Mouse (Mus musculus): ENCODE results near the gene Atxn7l1.

The Atxn7l1 gene

DNA sequence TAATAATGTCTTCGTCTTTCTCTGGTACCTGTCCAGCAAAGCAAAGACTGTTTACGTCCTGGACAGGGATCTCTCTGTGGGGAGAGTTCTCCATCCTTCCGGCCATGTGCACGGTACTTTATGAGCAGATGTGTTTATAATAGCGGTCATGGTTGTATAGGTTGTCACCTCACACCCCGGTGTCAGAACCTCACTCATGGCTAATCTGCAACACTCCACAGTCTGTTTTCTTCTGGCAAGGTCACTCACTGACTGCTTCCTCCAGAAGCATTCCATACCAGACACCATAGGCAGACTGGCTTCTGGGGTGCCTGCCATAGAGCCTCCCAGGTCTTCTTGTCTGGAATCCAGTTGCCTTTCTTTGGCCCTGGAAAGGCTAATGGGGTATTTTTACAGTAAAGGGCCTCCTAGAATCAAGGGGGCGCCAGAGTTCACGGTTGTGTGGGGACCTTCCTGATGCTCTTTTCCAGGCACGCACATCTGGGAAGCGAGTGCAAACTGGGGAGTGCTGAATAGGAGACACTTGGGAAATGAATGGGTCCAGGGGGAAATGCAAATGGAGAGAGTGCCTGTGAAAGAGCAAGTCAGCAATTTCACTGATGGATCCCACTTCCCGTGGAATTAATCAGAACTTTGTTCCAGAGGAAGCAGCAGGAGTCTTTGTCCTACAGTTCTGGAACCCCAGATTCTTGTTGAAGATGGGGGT lies 89.0 kb downstream of the Atxn7l1 start:
- no peak for DNase-seq

DNA sequence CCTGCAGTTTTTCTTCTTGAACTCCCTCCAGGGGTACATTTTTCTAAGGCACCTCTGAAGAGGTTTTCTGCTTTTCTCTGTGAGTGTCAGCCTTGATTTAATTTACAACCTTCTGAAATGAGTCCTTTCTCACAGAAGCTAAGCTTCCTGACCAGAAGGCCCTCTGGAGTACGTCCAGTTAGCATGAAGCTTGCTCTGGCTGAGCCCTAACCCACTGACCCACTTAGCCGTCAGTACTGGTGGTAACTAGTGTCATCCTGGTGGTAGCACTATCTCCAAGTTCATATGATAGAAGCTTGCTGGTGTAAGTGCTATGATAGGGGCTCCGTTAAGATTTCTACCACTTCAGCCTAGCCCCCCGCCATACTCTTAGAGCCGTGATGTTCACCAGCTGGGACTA lies 89.6 kb downstream of the Atxn7l1 start:
- no peak for DNase-seq

DNA sequence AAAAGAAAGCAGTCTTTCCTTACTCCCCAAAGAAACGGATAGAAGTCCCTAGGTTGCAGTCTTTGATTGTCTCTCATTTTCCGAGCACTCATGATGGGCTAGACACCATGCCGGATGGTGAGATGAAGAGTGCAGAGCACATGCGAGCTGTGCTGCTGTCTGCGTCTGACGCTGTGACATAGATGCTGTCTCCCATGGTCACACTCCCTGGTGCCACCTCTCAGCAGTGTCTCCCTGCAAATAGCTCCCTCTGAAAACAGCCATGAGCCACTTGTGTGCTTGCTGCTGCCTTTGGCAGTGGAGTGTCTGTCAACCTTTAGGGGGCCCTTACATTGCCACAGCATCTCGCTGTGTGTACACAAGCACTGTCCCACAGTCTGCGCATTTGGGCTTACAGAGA lies 95.2 kb downstream of the Atxn7l1 start:
- no peak for DNase-seq

DNA sequence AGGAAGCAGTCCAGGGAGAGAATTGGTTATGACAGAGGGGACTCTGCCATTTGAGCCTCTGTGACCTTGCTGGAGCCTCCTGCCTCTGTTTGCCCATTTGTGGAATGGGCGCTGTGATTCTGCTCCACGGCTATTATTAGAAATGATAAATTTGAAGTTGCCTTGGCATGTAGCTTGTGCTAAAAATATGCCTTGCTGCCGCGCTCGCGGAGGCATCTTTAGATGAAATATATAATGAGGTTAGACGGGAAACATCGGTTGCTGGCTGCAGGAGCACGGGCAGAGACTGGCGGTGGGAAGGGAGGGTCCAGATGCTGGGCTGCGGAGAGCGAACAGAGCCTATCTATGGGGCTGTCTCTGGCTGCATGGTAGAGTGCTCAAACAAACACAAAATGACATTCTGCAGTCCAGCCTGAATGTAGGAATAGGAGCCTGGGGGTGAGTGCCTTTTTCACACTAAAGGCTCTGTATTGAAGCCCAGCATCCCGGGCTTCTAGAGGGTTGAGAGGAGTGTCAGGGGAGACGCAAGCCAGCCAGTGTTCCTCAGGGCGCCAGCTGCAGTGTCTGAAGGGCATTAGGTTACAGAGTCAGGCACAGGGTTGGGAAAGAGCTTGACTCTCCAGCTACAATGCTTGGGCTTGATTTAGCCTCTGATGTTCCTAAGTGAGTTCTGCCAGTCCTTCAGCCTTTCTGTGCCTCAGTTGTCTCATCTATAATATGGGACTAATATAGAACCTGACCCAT lies 96.8 kb downstream of the Atxn7l1 start:
- no peak for DNase-seq

DNA sequence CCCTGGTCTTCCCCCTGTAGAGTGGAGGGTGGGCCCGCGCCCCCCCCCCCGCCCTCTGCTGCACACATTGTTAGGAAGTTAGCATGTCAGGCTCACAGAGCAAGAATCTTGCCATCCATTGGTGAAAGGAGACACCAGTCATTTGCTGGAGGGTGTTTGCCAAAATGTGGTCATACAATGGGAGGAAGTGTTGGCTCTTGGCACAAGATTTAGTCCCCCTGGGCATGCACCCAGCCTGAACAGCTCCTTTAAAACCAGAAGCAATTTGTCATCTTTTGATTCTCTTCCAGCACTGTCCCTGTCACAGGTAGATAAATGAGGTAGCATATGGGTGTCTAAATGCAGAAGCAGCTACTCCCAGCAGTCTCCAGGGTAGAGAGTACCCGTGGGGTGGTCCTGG lies 98.0 kb downstream of the Atxn7l1 start:
- peak; percentile 51 for DNase-seq

DNA sequence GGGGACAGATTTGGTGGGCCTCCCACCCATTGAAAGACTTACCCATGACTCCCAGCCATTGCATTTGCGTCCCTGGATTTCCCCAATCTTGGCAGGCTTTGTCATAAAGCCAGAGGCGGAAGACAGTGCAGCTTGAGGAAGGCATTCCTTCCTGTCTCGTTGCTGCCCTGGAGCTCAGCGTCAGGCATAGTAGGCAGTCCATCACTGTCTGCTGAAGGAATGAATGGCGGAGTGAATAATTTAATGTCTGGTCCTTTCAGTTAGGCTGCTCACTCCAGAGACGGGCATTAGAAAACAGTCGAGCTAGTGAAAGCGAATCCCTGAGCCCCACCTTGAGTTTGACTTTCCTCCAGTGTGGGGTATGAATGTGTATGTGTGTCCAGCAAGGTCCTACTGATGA lies 99.4 kb downstream of the Atxn7l1 start:
- DNase-seq: no peak

DNA sequence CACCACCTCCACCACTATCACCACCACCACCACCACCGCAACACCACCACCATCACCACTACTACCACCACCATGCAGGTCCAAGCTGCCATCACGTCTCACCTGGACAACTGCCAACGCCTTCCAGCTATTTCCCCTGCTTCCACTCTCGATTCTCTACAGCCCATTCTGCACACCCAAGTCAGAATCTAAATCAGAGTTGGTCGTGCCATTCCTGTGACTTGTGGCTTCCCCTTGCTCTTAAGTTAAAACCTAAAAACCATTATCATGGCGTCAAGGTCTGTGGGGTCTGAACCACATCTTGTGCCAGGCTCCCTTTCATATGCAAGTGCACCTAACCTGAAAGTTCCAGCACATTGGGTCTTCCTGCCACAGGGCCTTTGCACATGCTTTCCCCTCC lies 102.7 kb downstream of the Atxn7l1 start:
- DNase-seq: no peak

DNA sequence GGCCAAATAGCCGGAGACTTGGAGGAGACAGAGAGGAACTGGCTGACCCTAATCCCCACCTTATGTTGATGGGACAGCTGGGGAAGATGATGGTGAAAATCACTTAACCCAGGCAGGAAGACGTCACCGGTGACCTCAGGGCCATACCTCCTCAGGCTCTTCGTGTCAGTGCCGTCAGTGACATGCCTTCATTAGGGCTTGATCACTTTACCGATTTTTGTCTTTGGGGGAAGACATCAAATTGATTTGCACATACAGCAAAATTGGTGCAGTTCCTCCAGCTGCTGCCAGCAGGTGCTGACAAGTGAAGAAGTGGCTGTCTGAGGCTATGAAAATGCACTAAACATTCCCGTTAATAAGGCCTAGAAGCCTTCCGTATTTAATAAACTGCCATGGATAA lies 103.9 kb downstream of the Atxn7l1 start:
- no peak for DNase-seq

DNA sequence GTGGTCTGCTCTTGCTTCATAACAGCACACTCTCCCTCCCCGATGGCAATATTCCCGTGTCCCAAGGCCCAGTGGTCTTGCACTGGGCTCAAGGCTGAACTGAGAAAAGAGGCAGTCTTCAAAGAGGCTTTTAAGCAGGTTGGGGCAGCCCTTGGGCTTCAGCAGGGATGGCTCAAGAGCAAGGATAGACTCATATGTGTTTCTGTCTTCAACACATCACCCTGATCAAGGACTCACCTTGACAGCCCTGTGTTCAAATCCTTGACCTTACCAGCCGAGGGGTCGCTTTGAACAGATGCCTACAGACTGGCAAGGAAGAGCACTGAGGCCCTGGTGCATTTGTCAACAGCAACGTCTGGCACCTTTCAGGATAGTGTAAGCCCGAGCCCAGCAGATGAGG lies 105.1 kb downstream of the Atxn7l1 start:
- no peak for DNase-seq

DNA sequence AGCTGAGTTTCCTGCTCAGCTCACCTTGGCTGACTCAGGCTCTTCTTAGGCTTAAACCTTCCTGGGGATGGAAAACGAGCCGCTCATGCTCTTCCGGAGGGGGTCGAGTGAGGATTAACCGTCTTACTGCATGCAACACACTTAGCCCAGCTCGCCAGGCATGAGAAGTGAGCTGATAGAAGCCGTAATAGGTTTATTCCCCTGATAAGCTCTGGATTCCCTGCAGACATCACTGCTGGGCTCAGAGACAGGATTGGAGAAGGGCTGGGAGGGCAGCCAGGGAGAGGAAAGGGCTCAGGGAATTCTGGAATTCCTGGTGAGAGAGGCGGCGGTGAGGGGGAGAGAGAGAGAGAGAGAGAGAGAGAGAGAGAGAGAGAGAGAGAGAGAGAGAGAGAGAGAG lies 105.7 kb downstream of the Atxn7l1 start:
- no peak for DNase-seq

DNA sequence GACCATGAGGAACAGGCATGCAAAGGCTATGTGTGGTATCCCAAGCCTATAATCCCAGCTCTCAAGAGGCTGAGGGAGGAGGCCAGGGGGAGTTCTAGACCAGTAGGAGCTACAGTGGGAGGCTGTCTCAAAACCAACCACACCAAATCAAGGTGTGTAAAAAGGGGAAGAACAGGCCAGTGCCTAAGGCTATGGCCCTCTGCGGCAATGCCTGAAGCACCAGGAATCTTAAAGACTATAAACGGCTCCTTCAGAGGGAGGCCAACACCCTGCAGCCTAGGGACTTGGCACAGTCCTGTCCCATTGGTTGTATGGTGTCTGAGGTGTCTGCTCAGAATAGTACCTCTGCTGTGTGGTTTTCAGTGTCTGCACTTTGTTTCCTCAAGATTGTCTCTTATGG lies 107.8 kb downstream of the Atxn7l1 start:
- no peak for DNase-seq

DNA sequence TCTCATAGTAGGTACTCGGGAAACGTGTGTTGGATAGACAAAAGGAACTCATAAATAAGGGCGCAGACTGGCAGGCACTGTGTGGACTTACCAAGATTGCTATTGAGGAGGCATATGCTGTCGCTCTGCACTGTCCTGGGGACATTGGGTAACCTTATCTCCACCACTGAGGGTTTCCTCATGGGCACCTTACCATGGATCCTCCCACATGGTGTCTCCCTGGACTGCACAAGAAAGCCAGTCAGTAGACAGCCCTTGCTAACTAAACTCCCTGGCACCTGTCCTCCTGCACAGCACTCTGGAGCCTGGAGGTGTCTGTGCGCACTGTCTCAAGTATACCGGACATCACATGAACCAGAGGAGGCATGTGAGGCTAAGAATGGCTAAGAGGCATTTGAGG lies 108.9 kb downstream of the Atxn7l1 start:
- no peak for DNase-seq

DNA sequence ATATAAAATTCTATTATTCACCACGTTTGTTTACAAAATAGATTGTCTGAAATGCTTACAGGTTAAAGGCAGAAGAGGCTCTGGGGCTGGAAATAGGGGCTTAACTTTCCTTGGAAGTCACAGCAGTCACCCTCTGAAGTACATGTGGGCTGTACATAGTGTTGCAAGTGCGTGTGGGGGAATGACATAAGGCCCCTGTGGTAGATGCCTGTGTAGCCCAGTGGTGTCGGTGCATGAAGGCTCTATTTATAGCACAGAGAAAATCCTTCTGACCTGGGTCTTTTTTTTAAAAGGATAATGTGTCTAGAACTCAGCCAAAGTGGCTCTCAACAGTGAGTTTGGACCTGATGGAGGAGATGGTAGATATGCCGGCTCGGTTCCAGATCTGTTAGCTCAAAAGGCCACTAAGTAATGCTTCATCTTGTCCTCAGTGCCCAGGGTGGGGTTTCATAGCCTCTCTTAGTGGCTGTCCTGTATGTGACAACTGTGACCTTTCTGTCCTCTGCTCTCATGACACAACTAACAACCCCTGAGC lies 111.6 kb downstream of the Atxn7l1 start:
- no peak for DNase-seq

DNA sequence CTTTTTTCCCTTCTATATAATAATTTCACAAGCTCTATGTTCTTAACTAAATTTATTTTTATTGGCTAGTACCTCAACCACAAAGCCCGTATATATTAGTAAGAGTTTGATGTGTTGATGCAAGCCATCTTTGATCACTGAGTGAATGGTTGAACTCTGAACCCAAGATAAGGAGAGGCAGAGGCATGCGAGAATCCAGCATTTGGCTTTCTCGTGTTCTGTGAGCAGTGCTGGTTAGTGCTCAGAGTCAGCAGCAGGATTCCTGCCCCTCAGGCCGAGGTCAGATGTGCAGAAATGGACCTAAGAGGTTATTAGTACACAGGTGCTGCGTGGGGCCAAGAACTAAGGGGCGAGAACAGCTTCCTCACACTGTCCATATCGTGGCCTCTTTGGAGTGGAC lies 113.1 kb downstream of the Atxn7l1 start:
- DNase-seq: no peak

DNA sequence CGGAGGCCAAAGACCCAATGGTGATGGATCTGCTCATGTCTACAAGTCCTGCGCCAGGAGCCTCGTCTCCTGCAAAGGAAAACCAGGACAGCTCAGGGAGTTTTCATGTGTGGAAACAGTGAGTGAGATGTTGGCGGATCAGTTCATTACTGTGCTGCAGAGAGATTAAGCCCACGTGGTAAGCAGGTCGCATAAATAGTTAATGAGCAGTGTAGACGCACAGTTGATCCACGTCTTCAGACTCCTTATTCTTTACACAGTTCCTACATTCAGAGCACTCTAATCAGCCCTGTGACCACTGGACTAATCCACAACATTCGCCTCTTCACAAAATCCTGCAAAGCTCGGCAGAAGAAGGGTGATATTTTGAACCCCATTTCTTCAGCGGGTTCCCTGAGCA lies 118.4 kb downstream of the Atxn7l1 start:
- DNase-seq: no peak

DNA sequence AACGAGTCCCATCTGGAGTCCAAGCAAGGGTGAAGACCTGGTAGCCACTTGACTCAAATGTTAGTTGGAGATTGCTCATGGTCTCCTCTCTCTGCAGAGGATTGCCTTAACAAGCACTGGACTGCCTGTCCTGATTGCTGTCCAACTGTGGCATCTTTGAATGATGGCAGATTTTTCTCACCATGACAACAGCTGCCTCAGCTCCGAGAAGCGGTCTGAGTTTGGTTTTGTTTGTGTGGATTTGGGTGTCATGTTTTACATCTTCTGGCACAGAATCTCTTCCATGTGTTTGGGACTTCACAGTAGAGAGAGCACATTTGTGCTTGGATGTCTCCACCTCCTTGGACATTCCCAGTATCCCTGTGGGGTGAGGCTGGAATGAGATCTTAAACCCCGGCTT lies 120.5 kb downstream of the Atxn7l1 start:
- DNase-seq: no peak

DNA sequence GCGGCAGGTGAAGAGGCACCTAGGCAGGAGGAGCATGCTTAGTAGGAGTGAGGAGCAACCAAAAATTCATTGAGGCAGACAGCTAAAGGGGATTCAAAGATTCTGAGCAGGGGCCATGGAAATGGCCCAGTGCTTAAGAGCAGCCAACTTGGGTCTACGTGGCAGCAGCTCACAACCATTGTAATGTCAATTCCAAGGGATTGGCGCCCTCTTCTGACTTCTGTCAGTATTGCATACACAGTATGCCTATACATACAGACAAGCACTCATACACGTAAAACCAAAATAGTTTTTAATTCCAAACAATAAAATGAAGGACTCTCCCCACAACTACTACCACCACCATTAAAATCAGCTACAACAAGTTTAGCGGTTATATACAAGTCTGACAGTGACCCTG lies 122.2 kb downstream of the Atxn7l1 start:
- no peak for DNase-seq

DNA sequence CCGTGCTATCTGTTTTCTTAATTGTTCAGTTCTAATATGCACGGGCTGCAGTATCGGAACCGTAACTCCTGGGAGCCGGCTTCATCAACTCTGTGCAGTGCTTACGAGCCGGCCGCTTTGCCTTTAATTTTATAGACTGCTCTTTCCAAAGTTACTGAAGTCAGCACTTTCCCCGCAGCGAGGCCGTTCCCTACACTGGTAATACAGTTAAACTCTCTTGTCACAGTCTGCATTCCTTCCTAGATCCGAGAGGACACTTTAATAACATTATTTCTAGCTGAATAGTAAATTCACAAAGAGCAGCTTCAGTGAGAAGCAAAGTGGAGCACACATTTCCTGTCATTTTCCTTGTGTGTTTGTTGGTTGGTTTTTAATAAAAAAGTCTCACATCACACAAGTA lies 124.4 kb downstream of the Atxn7l1 start:
- DNase-seq: no peak

DNA sequence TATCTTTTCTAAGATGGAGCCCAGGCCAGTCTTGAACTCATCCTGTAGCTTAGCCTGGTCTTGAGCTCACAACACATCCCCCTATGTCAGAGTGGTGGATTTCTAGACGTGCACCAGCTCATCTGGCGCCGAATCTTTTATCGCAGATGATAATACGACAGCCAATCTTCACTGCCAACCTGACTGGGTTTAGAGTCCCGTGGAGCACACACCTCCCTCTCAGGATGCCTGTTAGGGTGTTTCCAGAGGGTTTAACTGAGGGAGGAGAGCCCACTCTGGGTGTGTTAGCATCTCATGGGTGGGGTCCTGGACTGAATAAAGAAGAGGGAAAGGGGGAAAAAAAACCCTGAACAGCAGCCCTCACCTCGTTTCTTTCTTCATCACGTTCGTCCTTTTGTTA lies 124.9 kb downstream of the Atxn7l1 start:
- no peak for DNase-seq

DNA sequence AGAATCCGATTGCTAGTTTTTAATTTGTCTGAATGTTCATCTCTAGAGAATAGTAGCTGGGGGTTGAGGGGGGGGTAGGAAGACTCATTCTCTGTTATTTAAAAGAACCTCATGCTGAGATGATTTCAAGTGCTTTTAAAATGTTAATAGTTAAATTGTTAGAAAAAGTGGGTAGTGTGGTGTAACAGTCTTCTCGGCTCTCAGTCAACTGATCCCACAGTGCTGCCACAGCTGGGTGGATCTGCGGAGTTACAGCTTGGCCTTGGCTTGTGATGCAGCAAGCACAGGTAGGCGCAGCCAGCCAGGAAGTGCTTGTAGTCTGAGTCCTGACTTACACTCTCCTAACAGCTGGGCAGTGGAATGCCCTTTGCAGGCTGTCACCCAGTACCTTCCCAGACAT lies 125.7 kb downstream of the Atxn7l1 start:
- no peak for DNase-seq

DNA sequence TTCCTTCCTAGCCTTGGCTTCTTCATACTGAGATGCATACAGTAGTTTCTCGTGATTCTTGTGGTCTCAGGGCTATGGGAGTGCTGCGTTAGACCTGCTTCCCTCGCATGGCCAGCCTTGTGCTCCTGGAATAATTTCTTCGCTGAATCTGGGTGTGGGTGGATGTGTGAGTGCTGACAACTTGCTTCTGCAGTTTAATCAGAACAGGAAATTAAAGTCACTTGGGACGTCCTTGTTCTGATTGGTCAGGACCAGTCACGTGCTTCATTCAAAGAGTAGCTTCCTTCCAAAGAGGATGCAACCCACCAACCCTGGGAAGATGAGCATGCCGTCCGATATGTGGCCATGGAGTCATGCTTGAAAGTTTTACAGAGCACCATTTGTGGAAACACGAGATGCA lies 126.2 kb downstream of the Atxn7l1 start:
- DNase-seq: no peak

DNA sequence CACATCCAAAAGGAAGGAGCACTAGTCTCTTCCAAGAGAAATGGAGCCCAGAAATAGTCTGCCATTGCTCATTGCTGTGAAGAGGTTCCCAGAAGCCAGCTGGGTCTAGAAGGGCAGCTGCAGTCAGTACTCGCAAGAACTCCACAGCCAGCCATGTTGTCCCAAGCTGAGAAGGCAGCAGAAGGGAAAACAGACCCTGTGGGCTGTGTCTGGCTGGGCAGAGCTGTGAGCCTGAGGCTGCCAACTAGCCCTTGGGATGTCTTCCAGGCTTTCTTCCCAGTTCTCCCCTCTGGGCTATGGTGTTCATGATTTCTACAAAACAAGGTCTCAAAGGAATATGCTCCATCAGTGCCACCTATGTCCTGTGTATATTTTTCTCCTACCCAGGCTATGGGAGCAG lies 128.5 kb downstream of the Atxn7l1 start:
- peak; percentile 10 for DNase-seq

DNA sequence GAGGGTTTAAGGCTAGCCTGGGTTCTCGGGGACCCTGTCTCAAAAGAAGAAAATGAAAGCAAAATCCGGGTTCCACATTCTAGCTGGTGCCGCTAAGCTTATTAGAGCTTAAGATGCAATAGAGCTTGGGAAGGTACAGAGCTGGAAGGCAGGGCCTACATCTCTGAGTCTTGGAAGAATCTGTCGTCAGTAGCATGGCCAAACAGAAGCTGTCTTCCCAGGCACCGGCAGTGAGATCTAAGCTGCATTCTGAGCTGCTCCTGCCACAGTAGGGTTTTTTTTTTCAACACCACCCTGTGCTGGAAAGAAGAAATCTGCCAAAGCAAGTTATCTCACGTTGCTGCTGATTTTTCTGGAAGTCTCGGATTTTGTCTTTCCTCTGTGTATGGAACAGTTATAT lies 129.9 kb downstream of the Atxn7l1 start:
- DNase-seq: no peak

DNA sequence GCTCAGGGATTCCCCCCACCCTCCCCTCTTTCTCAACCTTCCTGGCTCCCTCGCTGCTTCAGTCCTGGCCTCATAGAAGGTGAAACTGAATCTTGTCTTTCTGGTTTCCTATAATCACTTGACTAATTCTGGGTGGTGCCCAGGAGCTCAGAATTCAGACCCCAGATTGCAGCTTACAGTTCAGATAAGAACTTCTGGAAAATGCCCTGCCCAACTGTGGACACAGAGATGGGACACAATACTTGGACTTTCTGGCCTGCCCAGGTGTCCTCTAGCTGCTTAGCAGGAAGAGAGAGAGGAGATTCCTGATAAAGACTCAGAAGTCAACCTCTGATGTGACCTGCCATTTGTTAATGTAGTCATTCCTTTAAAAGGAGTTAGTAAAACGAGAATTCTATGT lies 131.7 kb downstream of the Atxn7l1 start:
- DNase-seq: no peak

DNA sequence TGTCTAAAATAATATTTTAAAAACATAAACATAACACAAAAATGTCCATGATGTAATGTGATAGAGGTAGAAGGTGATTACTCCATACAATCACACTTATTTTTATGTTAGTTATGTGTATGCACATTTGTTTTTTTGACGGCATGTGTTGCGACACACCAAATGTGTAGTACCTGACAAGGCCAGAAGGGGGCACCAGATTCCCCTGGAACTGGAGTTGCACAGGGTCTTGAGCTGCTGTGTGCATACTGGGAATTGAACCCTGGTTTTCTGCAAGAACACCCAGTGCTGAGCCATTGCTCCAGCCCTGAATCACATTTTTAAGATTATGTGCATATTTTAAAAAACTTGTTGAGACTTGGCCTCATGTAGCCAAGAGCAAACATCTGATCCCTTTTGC lies 133.3 kb downstream of the Atxn7l1 start:
- peak; percentile 25 for DNase-seq
